Mouse (Mus musculus) megakaryocyte, embryonic 14.5 days (primary cell): ENCODE data around the gene Cd300lg.

Experiments used
- FLI1 ChIP-seq: IDR thresholded peaks from 2 replicates; pipeline ENCODE4 v1.6.1; 2012; ENCODE audit warnings: low read length, inconsistent platforms, mixed read lengths
- GATA1 ChIP-seq: IDR thresholded peaks from 3 replicates; pipeline ENCODE4 v1.6.1; 2012; ENCODE audit warnings: mixed read lengths, low read length, inconsistent platforms, borderline replicate concordance

GRCm38 (mm10) chr11:102082322-102082721 is 41.0 kb downstream of the Cd300lg start:
- TF ChIP-seq FLI1 (no peak), GATA1 (no peak)
